Mouse (Mus musculus) megakaryocyte-erythroid progenitor cell, adult 5 weeks (primary cell): ENCODE measurements around the gene Crygd. TPM values are rescaled to one million over a fixed set of nuclear protein-coding genes. Genes with fewer than 3 reads are reported as not detected.

Source experiments
- polyA plus RNA-seq: library from polyadenylated mRNA; stranded (reverse); fragments of >175 nt; gene quantifications from 2 replicates; pipeline ENCODE4 v1.2.3, GENCODE M21; 2012

Gene Crygd
- polyA plus RNA-seq = not detected in 2 replicates

DNA sequence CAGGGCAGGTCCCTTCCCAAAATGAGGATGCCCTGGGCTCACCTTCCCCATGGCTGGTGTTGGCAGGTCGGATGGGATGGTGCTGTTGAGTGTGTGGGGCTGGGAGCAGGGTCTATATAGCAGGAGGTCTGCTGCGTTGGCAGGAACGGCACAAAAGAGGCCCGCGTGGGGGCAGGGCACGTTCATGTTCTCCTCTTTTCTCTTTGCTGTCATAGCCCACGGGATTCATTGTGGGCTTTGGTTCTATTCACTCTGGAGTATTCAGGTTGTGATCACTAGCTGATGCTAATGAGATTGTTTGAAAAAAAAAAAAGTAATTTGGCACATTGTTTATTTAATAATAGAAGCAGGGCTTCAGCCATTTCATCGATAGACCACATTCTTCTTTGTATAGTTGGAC is at the start of gene Crygd:
Gene Crygd, minus strand, starts transcription at position 101 of the 400 bp plus-strand sequence.

DNA sequence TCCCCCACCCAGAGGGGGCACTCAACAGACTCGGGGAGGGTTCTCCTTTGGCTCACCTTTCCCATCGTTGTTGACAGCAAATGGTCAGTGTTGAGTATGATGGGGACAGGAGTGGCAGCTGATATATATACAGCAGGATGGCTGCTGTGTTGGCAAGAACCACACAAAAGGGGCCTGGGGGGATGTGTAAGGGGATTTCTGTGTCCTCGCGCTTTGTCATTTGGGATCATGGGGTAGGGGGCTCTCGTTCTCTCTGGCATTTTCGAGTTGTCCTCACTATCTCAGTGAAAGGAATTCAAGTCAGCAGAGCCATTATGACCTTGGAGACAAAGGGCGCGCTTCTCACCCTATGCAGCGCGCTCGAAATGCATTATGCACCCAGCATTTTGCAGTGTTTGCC is 40.0 kb upstream of the Crygd start, which contains the start of gene Cryga:
Gene Cryga, minus strand, starts transcription at position 101 of the 400 bp plus-strand sequence.

DNA sequence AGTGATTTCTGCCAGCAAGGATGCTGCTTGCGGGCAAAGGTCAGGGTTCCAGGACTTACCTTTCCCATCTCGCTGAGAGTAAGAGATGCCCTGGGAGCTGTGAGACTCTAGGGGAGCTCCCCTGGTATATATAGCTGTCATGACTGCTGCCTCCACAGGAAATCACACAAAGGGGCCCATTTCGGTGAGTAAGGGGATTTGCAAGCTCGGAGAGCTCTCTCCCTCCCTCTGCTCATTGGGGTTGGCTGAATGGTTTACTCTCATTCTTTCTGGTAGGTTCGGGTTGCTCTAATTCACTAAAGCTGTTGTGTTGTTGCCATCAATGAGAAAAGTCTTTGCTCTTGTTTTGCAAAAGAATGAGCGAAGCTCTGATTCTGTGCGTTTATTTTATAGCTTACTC is 18.9 kb upstream of the Crygd start, which contains the start of gene Crygb:
Gene Crygb, minus strand, starts transcription at position 101 of the 400 bp plus-strand sequence.

DNA sequence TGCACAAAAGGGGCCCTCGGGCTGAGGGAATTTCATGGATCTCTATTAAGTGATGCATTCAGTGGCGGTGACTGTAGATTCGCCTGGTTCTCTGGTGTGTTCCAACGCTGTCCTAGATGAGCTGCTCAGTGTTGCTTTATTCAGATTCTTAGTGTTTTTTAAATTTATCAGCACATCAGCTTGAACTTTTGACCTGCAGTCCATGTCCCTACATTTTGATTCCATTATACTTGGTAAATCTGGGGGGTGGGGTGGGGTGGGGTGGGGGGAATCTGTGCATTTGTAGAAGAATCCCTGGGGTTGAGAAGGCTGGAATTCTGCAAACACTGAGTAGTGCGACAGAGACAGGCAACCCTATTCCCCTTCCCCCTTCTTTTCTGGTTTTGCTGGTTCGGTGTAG is 10.3 kb upstream of the Crygd start, which contains the start of gene Crygc:
Gene Crygc, minus strand, starts transcription at position 101 of the 400 bp plus-strand sequence.

DNA sequence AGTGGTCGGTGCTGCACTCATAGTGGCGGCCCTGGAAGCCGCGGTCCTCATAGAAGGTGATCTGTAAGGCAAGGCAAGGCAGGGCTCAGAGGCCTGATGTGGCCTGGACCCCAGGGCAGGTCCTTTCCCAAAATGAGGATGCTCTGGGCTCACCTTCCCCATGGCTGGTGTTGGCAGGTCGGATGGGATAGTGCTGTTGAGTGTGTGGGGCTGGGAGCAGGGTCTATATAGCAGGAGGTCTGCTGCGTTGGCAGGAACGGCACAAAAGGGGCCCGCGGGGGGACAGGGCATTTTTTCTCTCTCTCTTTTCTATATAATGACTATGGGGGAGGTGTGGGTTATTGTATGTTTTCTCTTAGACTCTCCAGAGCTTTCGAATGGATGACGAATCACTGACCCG is 12.3 kb downstream of the Crygd start, which contains the start of gene Cryge:
Gene Cryge, minus strand, starts transcription at position 198 of the 400 bp plus-strand sequence.

DNA sequence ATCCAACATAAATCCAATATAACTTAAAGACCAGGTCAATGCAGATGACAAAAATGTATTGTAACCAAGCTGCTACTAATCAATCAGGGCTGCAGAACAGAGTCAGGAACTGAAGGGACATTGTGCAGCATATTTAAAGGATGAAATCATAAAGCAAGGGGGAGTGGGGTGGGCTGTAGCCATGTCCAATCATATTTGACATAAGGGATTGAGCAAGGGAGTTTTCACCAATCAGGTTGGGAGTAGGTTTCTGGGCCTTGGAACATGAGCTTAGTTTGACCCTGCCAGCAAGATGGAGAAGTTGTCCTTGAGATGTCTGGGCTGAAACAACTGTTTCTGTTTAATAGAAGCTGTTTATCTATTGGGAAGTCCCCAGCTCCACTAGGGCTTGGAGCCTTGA is 30.6 kb downstream of the Crygd start, which contains the start of gene Akr1cl:
Gene Akr1cl, minus strand, starts transcription at position 119 of the 400 bp plus-strand sequence.

Other genes with a start within 250 kb of the Crygd start
- 1.8 and 2.7 TPM in 2 replicates for gene Plekhm3, start 106.6 kb downstream of the Crygd start, polyA plus RNA-seq
- gene Akr1cl, start 30.7 kb downstream of the Crygd start, polyA plus RNA-seq = 0.06 TPM in 1 of 2 replicates, not detected in the other
- gene Cryge, start 12.3 kb downstream of the Crygd start, polyA plus RNA-seq = not detected in 2 replicates
- gene Crygc, start 10.2 kb upstream of the Crygd start, polyA plus RNA-seq = not detected in 2 replicates
- not detected in 2 replicates for gene Crygb, start 18.8 kb upstream of the Crygd start, polyA plus RNA-seq
- 0.12 and 0.18 TPM in 2 replicates for gene Cryga, start 39.9 kb upstream of the Crygd start, polyA plus RNA-seq
- gene Gm28845, start 56.1 kb upstream of the Crygd start, polyA plus RNA-seq = not detected in 2 replicates
- gene D630023F18Rik, start 59.8 kb upstream of the Crygd start, polyA plus RNA-seq = 0.13 TPM in 1 of 2 replicates, not detected in the other
- gene Idh1, start 123.0 kb upstream of the Crygd start, polyA plus RNA-seq = 1.8 and 3.9 TPM in 2 replicates
- gene Pikfyve, start 123.2 kb upstream of the Crygd start, polyA plus RNA-seq = 16.6 and 17.6 TPM in 2 replicates
- not detected in 2 replicates for gene Pth2r, start 218.6 kb upstream of the Crygd start, polyA plus RNA-seq